Mouse (Mus musculus): ENCODE measurements around the gene Gja6.
A peak's percentile ranks its signal among the peaks of the same experiment; 100 is the strongest.

Gja6 gene

DNA sequence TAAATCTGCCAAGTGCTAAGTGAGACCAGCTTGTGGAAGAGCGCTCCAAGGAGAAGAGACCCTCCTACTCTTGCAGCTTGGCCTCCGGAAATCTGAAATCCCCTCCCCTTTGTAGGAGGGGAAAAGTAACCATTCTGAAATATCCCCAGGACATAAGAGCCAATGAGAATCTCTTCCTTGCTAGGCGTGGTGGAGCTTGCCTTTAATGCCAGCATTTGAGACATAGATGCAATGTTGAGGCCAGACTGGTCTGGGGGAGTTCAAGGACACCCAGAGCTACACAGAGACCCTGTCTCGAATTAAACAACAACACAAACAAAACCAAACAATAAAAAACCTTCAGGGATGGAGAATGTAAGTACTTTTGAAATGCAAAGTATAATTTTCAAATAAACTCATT is at the start of gene Gja6:
Gene Gja6 (minus strand): TSS at position 101 of the 400 bp plus-strand sequence.
- no peak for DNase-seq (ENCODE audit: low read depth, low spot score)

DNA sequence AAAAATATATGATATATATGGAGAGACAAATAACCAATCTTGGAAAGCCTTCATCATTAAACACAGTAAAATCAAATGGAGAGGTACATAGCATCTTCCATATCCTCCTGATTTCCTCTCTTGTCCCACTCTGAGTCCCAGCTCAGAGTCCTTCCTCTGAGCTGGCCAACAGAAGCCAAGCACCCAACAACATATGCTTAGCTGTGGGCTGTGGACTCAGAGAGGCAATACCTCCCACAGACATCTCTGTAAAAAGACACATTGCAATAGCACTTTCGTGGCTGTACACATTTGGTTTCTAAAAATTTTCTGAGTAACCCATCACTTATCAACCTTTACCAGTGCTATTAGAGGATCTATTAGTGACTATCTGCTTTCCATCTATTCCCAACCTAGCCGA is 42.7 kb upstream of the Gja6 start:
- peak; percentile 18 for DNase-seq (ENCODE audit: low read depth, low spot score)

DNA sequence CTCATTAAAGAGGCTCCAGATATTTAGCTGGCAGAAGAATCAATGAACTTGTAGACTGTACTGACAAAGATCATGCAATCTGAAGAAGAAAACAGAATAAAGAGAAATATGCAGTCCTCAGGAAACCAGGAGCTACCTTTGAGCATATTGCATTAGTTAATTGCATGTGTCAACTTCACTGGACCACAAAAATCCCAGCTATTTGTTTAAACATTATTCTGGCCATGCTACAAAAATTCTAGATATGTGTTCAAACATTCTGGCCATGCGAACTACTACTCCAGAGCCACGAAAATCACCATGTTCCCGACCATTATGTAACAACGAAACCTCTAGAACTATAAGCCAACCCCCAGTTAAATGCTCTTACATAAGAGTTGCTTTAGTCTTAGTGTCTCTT is 37.9 kb upstream of the Gja6 start:
- no peak for DNase-seq (ENCODE audit: low read depth, low spot score)

DNA sequence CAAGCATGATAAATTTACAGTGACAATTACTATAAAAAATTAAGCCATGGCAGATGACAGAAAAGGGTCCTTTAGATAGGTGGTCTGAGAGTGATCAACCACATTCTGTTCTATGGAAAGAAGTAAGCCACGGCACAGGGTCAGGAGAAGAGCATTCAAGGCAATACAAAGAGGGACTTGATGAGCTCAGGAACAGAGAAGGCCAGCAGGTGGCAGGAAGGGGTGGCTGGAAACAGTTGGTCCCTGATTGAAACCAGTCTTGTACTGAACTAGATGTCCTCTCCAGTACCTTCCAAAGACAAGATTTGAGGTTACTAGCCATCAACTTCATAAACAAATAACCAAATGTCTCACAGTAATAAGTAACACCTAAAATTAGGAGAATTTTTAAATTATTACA is 28.7 kb upstream of the Gja6 start:
- no peak for DNase-seq (ENCODE audit: low read depth, low spot score)

DNA sequence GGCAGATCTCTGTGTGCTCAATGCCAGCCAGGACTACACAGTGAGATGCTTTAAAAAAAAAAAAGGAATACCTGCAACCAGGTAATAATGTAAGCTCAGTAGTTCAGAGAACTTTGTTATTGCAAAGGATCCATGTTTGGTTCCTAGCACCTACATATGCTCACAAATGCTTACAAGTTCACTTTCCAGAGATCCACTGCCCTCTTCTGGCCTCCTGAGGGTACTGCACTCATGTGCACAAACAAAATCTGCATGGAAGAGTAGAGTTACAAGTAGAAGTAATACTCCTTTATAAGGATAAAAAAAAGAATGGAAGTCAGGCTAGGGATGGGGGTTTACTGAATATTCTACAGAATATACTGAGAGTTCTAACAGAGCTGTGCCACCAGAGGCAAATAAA is 23.8 kb upstream of the Gja6 start:
- DNase-seq (ENCODE audit: low read depth, low spot score): no peak

DNA sequence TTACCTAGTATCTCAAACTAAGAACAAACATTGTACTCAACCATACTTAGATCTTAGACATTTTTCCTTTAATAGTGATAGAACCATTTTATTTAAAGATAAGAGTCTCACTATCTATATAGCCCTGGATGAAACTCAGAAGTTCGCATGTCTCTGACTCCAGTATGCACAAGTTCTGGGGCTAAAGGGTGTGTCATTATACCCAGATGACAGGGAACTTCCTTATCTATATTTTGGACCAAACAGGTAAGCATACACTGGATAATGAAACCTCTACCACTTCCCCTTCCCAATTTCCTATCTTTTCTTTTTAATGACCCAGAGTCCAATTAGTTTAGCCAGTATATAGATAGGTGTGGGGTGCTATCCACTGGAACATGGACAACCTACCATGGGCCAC is 22.0 kb upstream of the Gja6 start:
- no peak for DNase-seq (ENCODE audit: low read depth, low spot score)

DNA sequence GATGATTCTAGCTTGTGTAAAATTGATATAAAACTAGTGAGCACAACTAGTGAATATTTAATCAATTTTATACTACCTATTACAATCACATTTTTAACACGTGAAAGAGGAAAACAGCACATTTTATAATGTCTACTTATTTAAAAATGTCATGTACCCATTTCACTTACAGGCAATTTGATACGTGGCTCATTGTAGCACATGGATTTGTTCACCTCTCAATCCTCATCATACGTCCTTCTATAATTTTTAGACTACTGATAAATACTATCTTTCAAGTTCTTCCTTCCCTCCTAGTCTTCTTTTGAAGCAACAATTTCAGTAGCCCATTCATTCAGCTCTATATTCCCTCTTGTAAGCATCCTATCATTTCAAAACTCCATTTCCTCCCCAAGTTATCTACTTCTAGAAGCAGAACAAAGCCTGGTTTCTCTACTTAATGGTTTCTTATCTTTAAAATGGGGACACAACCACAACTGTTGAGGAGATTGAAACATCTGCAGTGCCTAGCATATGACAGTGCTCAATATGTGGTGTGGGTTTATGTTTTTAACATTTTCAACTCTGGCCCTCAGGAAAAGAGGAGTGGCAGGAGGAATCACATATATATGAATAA is 12.3 kb upstream of the Gja6 start:
- DNase-seq (ENCODE audit: low read depth, low spot score): no peak

DNA sequence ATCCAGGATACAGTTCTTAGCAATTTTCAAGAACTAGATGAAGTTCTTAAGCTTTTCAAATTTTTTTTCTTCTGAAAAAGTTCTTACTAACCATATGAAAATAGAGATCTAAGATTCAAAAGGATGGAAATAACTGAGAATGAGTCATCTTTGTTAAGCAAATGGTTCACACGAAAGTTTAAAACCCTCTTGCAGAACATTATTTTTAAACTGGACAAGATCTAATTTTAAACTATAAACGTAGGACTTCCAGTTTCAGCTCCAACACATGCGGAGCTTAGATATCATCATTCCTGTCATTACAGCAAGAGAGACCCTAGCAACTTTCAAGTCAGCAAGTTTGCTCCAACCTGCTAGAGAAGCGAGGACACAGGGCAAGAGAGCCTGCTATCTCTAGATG is 375 bp downstream of the Gja6 start:
- DNase-seq (ENCODE audit: low read depth, low spot score): peak; percentile 55

DNA sequence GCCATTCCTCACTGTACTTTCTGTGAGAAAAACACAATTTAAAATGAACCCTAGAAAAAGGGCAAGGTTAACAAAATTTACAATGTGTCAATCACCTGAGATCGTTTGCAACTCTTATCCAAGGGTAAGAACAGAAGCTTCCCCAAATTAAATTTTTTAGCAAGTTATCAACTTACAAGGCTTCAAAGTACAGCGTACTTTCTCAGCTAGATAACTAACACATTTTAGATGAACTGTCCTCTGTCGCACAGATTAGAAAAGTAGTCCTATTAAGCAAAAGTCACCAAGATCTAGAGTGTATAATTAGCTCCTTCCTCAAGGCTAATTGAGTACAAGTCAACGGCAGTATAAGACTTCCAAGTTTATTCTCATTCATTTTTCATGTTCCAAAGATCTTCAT is 939 bp downstream of the Gja6 start:
- DNase-seq (ENCODE audit: low read depth, low spot score): no peak

DNA sequence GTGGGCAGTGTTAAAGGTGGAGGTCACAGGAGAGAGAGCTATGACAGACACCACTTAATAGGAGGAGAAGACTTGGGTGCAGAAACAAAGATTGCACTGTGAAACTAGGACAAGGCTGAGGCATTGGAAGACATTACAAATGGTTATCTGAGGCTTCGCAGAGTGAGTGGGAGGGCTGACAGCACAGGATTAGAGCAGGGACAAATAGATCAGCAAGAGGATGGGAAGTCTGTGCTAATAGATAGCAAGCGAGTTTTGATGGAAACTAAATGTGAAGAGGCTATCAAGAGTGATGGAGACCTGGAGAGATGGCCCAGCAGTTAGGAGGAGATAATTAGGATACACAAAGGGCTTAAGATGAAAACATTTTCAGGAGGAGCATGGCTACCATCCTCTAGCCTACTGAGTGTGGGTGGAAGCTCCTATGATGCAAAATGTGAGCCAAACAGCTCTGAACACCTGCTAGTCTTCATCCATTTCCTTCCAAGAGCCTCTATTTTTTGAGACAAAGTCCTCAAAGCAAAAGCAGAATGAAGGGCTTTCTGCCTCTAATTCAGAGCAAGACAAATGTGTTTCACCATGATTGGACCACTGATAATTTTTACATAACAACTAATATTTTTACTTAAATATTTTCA is 1.7 kb downstream of the Gja6 start:
- DNase-seq (ENCODE audit: low read depth, low spot score): peak; percentile 42

DNA sequence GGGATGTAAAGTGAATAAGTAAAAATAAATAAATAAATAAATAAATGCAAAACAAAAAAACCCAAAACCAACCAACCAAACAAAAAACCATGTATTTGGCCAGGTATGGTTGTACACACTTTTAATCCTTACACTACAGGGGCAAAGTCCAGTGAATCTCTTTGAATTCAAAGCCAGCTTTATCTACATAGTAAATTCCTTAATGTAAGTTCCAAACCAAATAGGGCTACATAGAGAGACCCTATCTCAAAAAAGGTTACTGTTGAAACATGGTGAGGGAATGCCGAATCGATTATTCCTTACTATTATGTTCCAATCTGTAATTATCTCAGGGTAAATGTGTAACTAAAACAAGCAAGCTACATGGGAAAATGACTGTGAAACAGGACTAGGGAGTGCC is 5.7 kb downstream of the Gja6 start:
- no peak for DNase-seq (ENCODE audit: low read depth, low spot score)

DNA sequence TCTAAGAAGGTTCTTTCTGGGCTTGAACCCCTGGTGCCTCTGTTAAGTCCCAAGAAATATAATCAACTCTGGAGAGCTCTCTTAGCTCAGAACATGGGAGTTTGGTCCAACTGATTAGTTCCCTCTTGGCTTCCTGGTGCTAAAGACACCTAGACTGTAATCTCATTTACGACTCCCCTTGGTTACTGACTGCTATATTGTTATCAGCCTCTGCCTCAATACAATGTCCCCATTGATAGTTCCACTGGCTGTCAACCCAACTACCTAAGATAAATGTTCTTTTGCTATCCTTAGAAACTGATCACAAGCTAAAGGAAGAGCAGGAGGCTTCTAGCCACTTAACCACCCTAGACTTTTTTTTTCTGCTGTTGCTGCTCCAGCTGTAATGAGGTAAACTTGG is 14.8 kb downstream of the Gja6 start:
- no peak for DNase-seq (ENCODE audit: low read depth, low spot score)

DNA sequence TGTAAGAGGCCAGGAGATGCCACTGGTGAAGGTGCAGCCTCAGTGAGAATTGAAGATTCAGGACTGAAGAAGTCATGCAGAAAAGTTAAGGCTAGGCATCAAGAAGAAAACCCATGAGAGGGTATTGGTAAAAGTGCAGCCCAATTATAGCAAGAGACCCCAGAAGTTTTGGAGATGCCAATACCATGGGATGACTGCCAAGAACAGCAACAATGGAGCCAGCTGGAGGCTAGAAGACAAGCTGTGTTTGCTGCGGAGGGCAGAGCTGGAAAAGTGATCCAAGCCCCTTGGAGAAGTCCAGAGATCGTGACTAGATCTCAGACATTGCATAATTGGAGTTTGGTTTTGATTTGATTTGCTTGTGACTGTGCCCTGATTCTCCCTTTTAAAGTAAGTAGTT is 20.6 kb downstream of the Gja6 start:
- no peak for DNase-seq (ENCODE audit: low read depth, low spot score)

DNA sequence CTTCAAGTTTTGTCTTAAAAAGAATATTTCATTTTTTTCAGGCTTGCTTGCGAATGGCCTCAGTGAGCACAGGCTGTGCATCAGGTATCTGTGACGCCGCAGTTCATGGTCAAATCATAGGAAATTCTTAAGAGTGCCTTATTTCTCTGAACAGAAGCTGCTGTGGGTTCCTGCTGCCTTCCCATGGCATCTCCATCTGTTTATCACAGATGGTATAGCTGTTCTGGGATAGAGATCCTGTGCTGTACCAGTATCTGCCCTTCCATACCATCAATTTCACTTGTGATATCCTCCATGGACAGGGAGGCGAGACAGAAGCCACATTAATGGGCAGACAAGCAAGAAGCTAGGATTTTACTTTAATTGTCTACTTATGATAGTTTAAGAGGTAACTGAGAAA is 40.3 kb downstream of the Gja6 start:
- DNase-seq (ENCODE audit: low read depth, low spot score): no peak

DNA sequence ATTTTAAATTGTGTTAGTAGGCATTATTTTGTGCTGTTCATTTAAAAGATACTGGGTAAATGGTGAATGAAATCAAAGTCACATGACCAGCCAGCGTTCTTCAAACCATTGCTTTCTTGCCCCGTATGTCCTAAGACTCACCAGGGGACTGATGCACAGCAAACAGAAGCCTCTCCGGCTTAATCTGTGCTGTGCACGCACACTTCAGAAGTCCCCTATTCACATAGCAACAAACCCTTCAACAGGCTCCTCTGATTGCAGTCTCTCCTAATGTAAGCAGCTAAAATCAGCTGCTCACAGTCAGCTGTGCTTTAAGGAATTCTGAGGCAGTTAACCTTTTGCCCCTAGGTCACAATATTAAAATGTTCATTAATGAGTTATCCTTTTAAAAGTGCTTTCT is 41.8 kb downstream of the Gja6 start:
- no peak for DNase-seq (ENCODE audit: low read depth, low spot score)

DNA sequence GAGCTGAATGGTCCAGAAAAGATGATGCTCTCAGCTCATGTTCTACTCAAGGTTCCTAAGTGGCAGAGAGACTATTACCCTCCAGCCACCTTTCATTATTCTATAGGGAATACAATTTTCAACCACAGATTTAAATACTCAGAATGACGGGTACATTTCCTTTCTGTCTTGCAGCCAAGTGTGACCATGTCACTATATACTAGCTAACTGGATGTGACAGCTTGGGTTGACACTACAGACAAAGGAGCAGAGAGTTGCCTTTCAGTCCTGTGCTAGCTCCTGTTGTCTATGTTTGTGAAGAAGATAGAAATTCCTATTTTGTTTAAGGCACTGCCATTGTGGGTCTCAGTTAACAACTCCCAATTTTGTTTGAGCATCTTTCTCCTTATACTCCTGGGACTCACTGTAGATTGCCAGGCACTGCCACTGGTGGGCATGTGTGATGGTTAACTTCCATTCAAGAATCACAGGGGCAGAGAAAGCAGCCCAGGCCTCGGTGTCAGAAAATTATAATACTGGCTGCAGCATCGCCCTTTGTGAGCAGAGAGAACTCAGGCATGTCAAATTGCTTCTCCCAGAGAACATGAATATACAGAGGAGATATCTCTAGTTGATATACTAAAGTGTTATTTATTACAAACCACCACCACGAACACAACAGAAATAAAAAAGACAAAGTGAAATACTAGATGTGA is 43.0 kb downstream of the Gja6 start:
- DNase-seq (ENCODE audit: low read depth, low spot score): no peak
